In the genomic region with DNA sequence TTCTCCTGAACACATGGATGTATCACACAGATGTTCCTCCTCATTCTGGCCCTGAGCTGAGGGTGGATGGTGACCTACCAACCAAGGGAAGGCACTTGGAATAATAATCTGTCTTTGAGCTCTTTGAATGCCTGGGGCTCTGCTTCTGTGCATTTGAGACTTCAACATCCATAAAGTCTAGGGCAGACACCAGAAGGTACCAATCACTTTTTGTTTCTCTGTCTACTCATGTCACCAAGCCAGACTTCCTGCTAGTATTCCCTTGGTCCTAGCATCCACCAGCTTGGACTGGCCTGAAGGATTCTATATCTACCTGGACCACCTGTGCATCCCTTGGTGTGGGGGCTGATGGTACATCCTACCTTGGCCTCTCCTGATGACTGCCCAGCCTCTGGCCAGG, we compare ENCODE assay signal across 25 mouse cellular contexts.
DNase-seq lines count a peak whose midpoint lies in the region; ATAC-seq and TF ChIP-seq lines count a peak whose summit lies in the region.
"Had no signal": no experiment of that assay in that cellular context is flagged by ENCODE, and none has a peak within 500 bp of the region (broad histone marks: within the 10 kb centered on the region; RNA-seq: fewer than 3 reads in every experiment).

No protein-coding gene starts in this region.

- no peak overlapping the region for H3K9ac ChIP-seq in kidney, embryonic 14.5 days (ENCODE audit: low read depth, low read length)
- no peak overlapping the region for H3K9ac ChIP-seq in kidney, postnatal 0 days (ENCODE audit: low read depth, low read length)
- no peak overlapping the region for H3K9ac ChIP-seq in lung, embryonic 15.5 days
- H3K9ac ChIP-seq: forebrain, embryonic 13.5 days; hindbrain, embryonic 13.5 days had no signal

- ATAC-seq in kidney, embryonic 14.5 days (ENCODE audit: low FRiP score, low TSS enrichment): peak; percentile 55; the same call in 1 of the 2 replicates
- ATAC-seq in kidney, postnatal 0 days (replicated peaks; ENCODE audit: low FRiP score, low read depth): no peak; the same call in 1 of the 2 replicates
- ATAC-seq in lung, embryonic 15.5 days (ENCODE audit: borderline replicate concordance, extremely low read depth, low FRiP score, low TSS enrichment): peak; percentile 17; the same call in 1 of the 2 replicates
- ATAC-seq: forebrain, embryonic 13.5 days; forebrain, embryonic 16.5 days; hindbrain, embryonic 16.5 days; Patski had no signal

- DNase-seq in kidney, postnatal 36 days: no peak
- DNase-seq in kidney, postnatal 0 days (ENCODE audit: low spot score): peak; percentile 63
- no peak for DNase-seq in kidney, adult 18-20 months
- no peak for DNase-seq in lung, postnatal 36 days
- DNase-seq: adrenal gland, postnatal 10 days; adrenal gland, postnatal 36 days; B cell, adult 2 months; cerebellum, adult 18-20 months; cerebellum, adult 9-10 months; cerebellum, postnatal 14 days; gastrocnemius, postnatal 10 days; gastrocnemius, postnatal 36 days; heart, adult 2 months; heart, postnatal 36 days had no signal

- TF ChIP-seq CTCF in kidney, postnatal 0 days (IDR thresholded peaks at IDR 0.05; ENCODE audit: low read depth): no peak

- H3K36me3 ChIP-seq in kidney, embryonic 14.5 days (ENCODE audit: control insufficient read depth, insufficient read depth, low read length): no peaks in the 10 kb centered on the region
- no peaks in the 10 kb centered on the region for H3K36me3 ChIP-seq in kidney, postnatal 0 days (ENCODE audit: insufficient read depth, low read length)
- H3K36me3 ChIP-seq in lung, embryonic 15.5 days: no peaks in the 10 kb centered on the region
- H3K36me3 ChIP-seq: forebrain, embryonic 10.5 days; G1E; hindbrain, embryonic 10.5 days; hindbrain, embryonic 13.5 days had no signal

- no peaks in the 10 kb centered on the region for H3K4me1 ChIP-seq in kidney, embryonic 14.5 days (ENCODE audit: control insufficient read depth, insufficient read depth, low read length)
- no peaks in the 10 kb centered on the region for H3K4me1 ChIP-seq in kidney, postnatal 0 days (replicated peaks; ENCODE audit: insufficient read depth, low read length)
- H3K4me1 ChIP-seq in lung, embryonic 15.5 days: peaks cover 6% of the 10 kb centered on the region; the same call in 1 of the 2 replicates

- H3K27ac ChIP-seq in kidney, embryonic 14.5 days (ENCODE audit: low read depth, low read length): peak overlapping the region; percentile 66; the same call in 1 of the 2 replicates
- H3K27ac ChIP-seq in kidney, postnatal 0 days: no peak overlapping the region
- no peak overlapping the region for H3K27ac ChIP-seq in lung, embryonic 15.5 days
- H3K27ac ChIP-seq: forebrain, embryonic 10.5 days; forebrain, embryonic 13.5 days; heart, adult 2 months; hindbrain, embryonic 10.5 days; hindbrain, embryonic 13.5 days had no signal

- no peak overlapping the region for H3K4me3 ChIP-seq in kidney, embryonic 14.5 days (ENCODE audit: low read length)
- no peak overlapping the region for H3K4me3 ChIP-seq in kidney, postnatal 0 days (replicated peaks; ENCODE audit: low read depth, low read length)
- H3K4me3 ChIP-seq in lung, embryonic 15.5 days: no peak overlapping the region
- H3K4me3 ChIP-seq: forebrain, embryonic 10.5 days; forebrain, embryonic 13.5 days; heart, adult 2 months; hindbrain, embryonic 10.5 days; hindbrain, embryonic 13.5 days had no signal

- H3K9me3 ChIP-seq in kidney, embryonic 14.5 days (ENCODE audit: control insufficient read depth, low read length): no peaks in the 10 kb centered on the region
- H3K9me3 ChIP-seq in kidney, postnatal 0 days (replicated peaks; ENCODE audit: low read length): no peaks in the 10 kb centered on the region
- no peaks in the 10 kb centered on the region for H3K9me3 ChIP-seq in lung, embryonic 15.5 days
- H3K9me3 ChIP-seq: forebrain, embryonic 10.5 days; forebrain, embryonic 13.5 days; hindbrain, embryonic 10.5 days; hindbrain, embryonic 13.5 days had no signal

- no peaks in the 10 kb centered on the region for H3K27me3 ChIP-seq in kidney, embryonic 14.5 days (ENCODE audit: control insufficient read depth, insufficient read depth, low read length)
- H3K27me3 ChIP-seq in kidney, postnatal 0 days (ENCODE audit: insufficient read depth, low read length): no peaks in the 10 kb centered on the region
- H3K27me3 ChIP-seq in lung, embryonic 15.5 days: 0 out of 2 replicates have a peak, but pooled peaks cover 5% of the 10 kb centered on the region
- H3K27me3 ChIP-seq: forebrain, embryonic 13.5 days; hindbrain, embryonic 13.5 days had no signal

- no peak overlapping the region for H3K4me2 ChIP-seq in kidney, embryonic 14.5 days (replicated peaks; ENCODE audit: low read depth, low read length)
- H3K4me2 ChIP-seq in kidney, postnatal 0 days (ENCODE audit: low read length): no peak overlapping the region
- H3K4me2 ChIP-seq in lung, embryonic 15.5 days: no peak overlapping the region
- H3K4me2 ChIP-seq: forebrain, embryonic 13.5 days; heart, embryonic 11.5 days; hindbrain, embryonic 13.5 days had no signal
